Mouse (Mus musculus) adrenal gland, postnatal 25 days (tissue): ENCODE measurements at regions not wholly inside any gene's neighbourhood (a gene's known extent, or its start where the extent isn't known, plus 50 kb on each side); places are given as distances from the start of the nearest gene placed in this dataset.

Source experiments
- DNase-seq: peaks from one replicate; pipeline ENCODE4 v3.0.0; 2021; ENCODE audit warnings: mixed read lengths

DNA sequence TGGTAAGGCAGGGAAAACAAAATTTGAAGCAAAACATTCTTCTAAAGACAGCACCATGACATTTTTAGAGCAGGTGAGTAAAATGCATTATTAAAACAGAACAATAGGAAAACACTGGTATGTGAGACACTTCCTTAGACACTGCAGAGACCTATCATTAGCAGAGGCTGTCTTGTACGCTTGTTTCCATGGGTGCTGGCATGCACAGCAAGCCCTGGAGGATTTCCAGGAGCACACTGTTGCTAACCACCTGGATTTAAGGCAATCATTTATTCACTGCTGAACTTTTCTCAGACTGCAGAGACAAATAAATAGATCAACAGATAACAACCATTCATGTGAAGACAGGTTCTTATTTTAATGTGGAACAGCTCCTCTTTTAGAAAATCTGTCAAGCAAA, 127.7 kb downstream of the Pros1 start:
- no peak for DNase-seq

DNA sequence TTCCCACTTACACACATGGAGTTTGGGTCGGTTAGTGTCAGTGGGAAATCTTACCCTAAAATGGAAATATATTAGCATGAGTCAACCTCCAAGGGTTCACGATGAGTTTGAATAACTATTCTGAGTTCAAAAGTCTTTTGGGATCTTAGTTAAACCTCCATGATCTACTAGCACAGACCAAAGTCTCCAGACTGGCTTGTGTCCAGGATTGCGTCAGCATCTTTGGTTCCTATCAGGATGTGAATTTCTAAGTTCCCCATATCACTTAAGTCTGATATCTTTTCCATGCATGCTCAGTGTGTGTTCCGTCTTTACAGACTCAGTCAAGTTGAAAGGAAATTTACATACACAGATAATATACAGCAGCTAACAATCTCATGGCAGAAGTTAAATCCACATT, 128.5 kb downstream of the Pros1 start:
- no peak for DNase-seq

DNA sequence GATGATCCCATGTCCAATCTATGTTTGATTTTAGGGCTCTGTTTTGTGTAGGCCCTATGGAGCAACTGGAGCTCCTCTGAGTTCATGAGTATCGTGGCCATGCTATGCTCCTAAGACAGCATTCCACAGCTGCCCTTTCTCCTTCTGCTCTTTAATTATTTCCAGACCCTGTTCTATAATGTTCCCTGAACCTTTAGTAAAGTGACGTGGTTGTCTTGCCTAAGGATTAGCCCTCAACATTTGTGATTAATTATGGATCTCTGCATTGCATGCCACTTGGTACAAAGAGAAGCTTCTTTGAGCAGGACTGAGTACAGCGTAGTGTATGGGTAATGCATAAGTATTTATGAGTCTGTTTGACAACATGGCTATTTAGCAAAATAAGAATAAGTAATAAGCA, 141.4 kb downstream of the Pros1 start:
- no peak for DNase-seq

DNA sequence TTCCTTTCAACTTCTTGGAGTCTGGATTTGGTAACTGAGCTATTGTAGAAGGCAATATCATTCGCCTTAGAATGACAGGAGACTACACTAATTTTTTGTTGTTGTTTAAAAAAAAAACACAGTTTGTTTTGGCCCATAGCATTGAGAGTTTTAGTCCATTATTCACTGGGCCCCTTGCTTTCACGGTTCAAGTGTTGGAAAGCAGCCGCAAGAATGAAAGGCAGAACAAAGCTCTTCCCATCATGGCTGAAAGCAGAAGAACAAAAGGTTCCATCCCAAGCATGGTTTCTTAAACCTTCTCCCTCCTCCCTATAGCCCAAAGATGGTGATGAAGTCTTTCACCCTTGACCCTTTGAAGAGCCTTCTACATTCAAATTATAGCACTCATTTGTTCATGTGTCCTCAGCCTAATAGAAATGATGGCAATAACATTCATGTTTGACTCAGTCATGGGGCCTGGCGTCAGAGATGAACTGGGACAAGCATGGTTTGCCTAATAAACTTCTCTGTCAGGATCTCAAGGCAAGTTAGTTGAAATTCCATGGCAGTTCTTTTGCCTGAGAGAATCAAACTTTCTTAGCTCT, 157.1 kb downstream of the Pros1 start:
- no peak for DNase-seq

DNA sequence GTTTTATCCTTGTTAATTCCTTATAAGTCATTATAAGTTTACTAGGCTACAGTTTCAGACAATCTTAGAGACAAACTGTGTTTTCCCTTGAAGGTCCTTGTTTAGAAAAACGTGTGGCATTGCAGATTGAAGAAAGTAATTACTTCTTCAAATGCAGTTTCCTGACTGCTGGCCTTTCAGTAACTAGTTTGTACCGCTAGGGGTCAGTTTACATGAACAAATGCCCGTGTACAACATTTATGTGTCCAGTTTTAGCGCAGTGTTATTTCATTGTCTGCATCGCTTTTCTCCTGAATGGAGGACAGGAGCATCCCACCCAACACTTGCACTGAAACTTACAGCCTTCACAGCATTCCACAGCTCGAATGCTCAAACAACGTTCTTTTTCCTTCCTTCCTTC, 160.3 kb downstream of the Pros1 start:
- no peak for DNase-seq

DNA sequence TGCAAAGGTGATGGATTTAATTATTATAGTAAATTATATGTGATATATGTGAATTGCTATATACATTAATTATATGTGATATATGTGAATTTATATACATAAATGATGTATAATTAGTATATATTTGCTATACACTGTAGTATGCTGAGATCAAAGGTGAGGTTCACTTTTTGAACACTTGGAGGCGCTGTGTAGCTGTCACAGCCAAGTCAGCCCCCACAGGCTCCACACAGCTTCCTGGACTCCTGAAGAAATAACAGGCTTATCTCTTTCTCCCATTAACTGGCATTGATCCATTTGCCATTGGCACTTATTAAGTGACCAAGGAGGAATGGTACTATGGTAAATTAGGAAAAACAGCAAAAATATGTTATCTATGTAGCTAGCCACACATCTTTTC, 162.0 kb downstream of the Pros1 start:
- peak; percentile 18 for DNase-seq

- DNase-seq, result no peak
Observed at GRCm38 (mm10) chr16:63016658-63017057, 162.6 kb downstream of the Pros1 start.

DNA sequence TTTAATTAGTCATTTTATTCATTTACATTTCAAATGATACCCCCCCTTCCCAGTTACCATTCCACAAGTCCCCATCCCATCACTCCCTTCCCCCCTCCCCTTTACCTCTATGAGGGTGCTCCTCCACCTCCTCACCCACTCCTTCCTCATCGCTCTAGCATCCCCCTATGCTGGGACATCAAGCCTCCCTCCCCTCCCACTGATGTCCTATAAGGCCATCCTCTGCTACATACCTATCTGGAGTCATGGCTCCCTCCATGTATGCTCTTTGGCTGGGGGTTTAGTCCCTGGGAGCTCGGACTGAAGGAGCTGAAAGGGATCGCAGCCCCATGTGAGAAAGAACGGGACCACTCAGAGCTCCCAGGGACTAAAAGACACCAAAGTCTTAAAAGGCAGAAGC, 176.3 kb downstream of the Pros1 start:
- DNase-seq, result no peak

- DNase-seq, result no peak
Observed at GRCm38 (mm10) chr16:63031035-63031434, 176.9 kb downstream of the Pros1 start.

DNA sequence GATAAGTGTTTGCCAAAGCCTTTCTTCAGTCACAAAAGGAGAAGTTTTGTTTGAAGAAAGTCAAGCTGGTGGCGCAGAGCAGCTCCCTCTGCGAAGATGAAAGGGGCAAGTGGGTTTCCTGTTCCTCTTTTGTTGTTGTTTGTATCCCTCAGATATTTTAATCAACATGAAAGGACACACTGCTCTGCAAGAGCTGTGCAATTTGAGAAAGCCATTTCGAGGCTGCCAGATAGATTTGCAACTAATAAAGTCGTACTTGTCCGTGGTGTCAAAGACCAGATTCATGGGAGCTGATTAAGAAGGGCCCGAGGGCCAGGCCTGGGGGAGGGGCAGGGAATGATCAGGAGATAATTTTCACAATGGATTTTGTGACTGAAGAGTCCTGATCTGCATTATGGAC, 177.7 kb downstream of the Pros1 start:
- no peak for DNase-seq

DNA sequence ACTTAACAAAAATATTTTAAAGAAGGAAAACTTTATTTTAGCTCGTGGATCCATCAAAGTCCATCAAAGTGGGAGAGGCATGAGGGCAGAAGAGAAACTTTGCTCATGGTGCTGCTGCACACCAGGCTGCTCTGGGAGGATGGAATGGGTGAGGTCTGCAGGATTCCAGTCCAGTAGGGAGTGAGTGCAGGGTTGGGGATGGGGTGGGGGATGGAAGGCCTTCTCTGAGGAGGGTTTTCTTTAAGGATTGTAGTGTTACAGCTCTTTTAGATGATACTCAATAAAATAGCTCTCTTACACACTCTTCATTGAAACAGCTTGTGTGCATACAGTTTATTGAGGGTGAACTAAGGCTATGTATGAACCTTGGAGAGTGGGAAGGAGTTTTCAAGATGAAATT, 195.0 kb downstream of the Pros1 start:
- no peak for DNase-seq

GRCm38 (mm10) chr16:63062883-63063282, 208.8 kb downstream of the Pros1 start:
- DNase-seq, result no peak

DNA sequence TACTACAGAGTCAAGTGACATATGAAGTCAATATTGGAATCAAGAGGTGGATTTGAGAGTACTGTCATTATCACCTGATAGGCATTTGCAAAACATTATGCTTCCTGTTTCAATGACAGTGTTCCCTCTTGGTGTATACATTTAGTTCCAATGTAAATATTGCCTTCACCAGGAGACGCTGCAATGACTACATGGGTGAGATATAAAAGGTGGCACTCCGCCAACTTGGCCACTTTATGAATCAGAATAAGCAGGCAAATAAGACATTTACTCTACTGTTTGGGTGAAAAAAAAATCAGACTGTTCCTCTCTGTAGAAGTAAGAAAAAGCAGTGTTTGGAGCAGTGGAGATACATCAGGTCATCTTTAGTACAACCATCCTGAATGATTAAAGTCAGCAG, 215.9 kb downstream of the Pros1 start:
- no peak for DNase-seq

- no peak for DNase-seq
Observed at GRCm38 (mm10) chr16:63075814-63076213, 221.7 kb downstream of the Pros1 start.

GRCm38 (mm10) chr16:63081383-63081782, 227.3 kb downstream of the Pros1 start:
- no peak for DNase-seq

DNA sequence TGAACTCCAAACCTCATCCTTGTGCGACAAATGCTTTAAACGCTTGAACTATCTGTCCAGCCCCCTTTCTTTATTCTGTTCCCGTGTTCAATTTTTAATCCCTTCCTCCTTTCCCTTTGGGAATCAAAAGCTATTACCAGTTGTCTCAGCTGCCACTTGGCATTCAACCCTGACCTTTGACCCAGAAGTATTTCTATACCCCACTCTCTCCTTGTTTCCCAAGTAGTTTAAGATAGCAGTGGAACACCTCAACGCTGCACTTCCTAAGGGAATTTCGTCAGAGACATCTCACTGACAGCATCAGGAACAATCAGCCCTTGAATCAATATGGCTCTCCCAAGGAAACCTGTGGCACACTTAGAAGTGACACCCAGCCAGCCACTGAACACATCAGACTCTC, 229.1 kb downstream of the Pros1 start:
- no peak for DNase-seq

GRCm38 (mm10) chr16:63084021-63084756, 230.1 kb downstream of the Pros1 start:
- no peak for DNase-seq

DNA sequence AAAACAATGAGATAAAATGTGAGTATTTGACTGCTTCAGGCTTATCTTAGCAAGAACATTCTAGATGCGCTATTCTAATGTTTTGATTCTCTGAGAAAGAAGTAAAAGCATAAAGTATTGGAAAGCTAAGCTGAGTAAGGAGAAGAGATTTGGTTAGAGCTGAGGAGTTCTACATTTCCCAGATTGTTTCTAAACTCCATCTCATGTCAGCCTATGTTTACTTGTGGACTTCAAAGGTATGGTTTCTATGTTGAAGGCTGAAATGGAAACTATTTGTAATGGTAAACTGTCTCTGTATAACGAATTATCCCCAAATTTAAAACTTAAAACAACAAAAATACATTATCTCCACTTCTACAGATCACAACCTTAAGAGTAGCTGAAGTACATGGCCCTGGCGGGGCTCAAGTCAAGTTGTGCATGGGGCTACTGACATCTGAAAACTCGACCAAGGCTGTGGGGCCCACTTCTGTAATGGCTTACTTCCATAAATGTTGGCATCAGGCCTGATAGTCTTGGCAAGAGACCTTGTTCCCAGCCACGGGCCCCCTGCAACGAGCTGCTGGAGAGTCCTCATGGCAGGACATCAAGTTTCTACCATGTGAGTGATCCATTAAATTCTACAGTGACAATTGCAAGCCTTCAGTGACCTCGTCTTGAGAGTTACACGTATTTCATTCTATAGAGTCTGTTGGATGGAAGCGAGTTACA, 232.1 kb downstream of the Pros1 start:
- no peak for DNase-seq

GRCm38 (mm10) chr16:63091471-63092300, 237.6 kb downstream of the Pros1 start:
- no peak for DNase-seq

DNA sequence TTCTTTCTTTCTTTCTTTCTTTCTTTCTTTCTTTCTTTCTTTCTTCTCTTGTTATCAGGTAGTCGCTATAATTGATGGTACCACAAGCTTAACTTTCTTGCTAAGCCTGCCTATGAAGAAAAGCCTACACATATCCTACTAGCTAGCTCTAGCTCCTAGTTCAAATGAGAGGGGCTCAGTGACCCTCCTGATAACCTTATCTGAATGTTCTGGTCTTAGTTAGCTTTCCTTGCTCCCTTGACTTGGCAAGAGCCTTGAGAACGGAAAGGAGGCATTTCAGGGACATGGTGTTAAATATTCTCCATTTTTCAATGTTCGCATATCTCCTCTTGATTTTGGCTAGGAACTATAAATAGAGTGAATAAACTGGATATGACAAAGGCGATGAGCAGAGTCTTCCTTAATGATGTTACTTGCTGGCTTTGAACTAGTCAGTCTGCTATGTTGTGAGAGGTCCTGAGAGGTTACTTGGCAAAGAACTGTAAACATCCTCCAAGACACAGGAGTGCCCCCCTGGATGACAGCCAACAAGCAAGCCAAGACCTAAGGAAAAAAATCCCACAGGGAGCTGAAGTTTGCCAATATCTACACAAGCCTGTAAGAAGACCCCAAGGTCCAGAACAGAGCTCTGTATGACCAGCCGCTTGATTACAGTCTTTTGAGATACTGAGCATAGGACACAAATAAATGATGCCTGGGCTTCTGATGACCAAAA, 240.2 kb downstream of the Pros1 start:
- DNase-seq, result no peak

DNA sequence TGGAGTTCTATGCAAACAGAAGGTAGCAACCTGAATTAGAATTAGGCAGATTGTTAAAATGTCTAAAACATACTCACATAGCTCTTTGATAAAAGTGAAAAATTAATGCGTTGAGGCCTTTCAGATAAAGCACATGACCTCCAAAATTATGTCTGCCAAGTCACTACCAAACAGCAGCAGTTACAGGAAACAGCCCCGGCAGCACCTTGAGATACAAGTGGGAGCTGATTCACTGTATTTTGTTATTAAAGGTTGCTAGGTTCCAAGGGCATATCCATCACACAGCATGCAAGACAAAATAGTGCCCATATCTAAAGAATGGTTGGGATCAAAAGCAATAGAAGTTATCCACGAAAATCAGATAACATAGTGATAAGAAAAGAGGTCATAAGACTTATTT, 248.3 kb downstream of the Pros1 start:
- DNase-seq, result no peak

- no peak for DNase-seq
Observed at GRCm38 (mm10) chr16:63102930-63103329, 248.8 kb downstream of the Pros1 start.
